Mouse (Mus musculus): ENCODE data around the gene Lsr. TPM values are rescaled to one million over a fixed set of nuclear protein-coding genes. Genes with fewer than 3 reads are reported as not detected.
"Not testable (repeated sequence)": the region's sequence is repeated elsewhere in the genome, so short reads cannot be mapped to it uniquely, and the experiment has no call there.

The Lsr gene
- polyA plus RNA-seq, 1 experiment from 2014 or later = 16.7 TPM

DNA sequence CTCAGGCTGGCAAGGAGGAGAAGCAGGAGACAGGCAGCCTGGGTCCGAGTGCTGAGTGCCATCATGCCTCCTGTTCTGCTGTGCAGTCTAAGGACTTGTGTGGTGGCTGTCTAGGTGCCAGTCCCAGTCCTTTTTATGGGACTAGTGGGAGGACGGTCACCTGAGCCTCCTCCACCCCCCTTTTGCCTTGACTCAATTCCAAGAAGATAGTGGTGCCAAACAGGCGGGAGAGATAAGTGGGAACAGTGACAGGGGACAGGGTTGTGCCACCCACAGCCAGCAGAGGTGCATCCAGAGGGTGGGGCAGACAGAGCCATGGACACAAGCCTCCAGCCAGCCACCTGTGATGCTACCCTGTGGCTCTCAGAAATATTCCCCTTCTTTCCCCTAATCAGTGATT lies 49.2 kb downstream of the Lsr start:
- ATAC-seq = no peak
- H3K36me3 ChIP-seq (ENCODE audit: control insufficient read depth, insufficient read depth, low read length) = no peaks in the 10 kb centered on the region
- H3K9ac ChIP-seq (ENCODE audit: low read depth, low read length) = no peak overlapping the region
- no peak overlapping the region for H3K4me3 ChIP-seq (ENCODE audit: low read depth, low read length)
- H3K27me3 ChIP-seq (ENCODE audit: control insufficient read depth, insufficient read depth, low read depth, low read length) = no peaks in the 10 kb centered on the region
- no peak overlapping the region for H3K4me2 ChIP-seq (ENCODE audit: low read length)
- no peaks in the 10 kb centered on the region for H3K9me3 ChIP-seq (replicated peaks; ENCODE audit: control insufficient read depth, low read length, poor library complexity, severe bottlenecking)
- 69% methylated on average over 3 of the region's 3 CpGs for WGBS
- H3K27ac ChIP-seq (ENCODE audit: low read length) = no peak overlapping the region
- H3K4me1 ChIP-seq (ENCODE audit: control insufficient read depth, insufficient read depth, low read length) = no peaks in the 10 kb centered on the region

DNA sequence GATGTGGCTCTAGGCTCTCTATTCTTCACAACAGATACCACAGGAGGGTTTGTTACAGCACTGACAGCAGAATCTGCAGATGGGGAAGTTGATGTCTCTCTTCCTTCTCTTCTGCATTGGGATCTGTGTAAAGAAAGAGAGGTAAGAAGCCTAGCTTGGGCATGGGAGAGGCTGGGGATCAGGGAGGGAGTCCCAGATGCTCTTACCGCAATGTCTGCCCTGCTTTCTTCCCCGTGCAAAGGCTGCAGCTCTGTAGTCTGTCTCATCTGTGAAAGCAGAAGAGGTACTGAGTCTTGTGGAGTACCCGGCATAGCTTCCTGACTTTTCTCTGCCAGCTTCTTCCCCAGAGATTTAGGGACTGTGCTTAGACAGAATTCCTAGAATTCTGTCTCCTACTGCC lies 50.8 kb downstream of the Lsr start:
- H3K4me1 ChIP-seq (ENCODE audit: control insufficient read depth, insufficient read depth, low read length); H3K4me3 ChIP-seq (ENCODE audit: low read depth, low read length); H3K9me3 ChIP-seq (replicated peaks; ENCODE audit: control insufficient read depth, low read length, poor library complexity, severe bottlenecking); H3K27ac ChIP-seq (ENCODE audit: low read length); ATAC-seq; H3K36me3 ChIP-seq (ENCODE audit: control insufficient read depth, insufficient read depth, low read length); H3K9ac ChIP-seq (ENCODE audit: low read depth, low read length); H3K4me2 ChIP-seq (ENCODE audit: low read length); H3K27me3 ChIP-seq (ENCODE audit: control insufficient read depth, insufficient read depth, low read depth, low read length): not testable (repeated sequence)
- WGBS = 54% methylated on average over 3 of the region's 3 CpGs

DNA sequence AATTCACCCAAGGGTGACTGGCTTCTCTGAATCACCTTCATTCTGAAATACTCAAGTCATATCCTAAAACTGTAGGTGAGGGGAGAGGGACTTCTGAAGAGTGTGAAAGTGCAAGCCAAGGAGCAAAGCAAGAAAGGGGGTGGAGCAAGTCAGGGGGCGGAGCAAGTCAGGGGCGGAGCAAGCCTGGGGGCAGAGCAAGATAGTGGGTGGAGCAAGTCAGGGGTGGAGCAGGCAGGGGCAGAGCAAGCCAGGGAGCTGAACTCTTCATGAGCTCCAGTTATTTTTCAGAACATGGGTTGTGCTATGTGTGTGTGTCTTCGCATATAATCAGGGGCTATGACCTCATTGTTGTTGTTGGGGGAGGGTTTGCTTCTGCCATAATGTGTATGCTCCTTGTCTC lies 53.0 kb downstream of the Lsr start:
- Histone ChIP-seq H3K4me2 (ENCODE audit: low read length) (no peak overlapping the region), H3K27me3 (ENCODE audit: control insufficient read depth, insufficient read depth, low read depth, low read length) (no peaks in the 10 kb centered on the region), H3K4me1 (ENCODE audit: control insufficient read depth, insufficient read depth, low read length) (no peaks in the 10 kb centered on the region), H3K4me3 (ENCODE audit: low read depth, low read length) (no peak overlapping the region), H3K9me3 (replicated peaks; ENCODE audit: control insufficient read depth, low read length, poor library complexity, severe bottlenecking) (no peaks in the 10 kb centered on the region), H3K27ac (ENCODE audit: low read length) (no peak overlapping the region), H3K9ac (ENCODE audit: low read depth, low read length) (no peak overlapping the region), H3K36me3 (ENCODE audit: control insufficient read depth, insufficient read depth, low read length) (no peaks in the 10 kb centered on the region)
- ATAC-seq = no peak
- WGBS = 80% methylated on average over 3 of the region's 3 CpGs

DNA sequence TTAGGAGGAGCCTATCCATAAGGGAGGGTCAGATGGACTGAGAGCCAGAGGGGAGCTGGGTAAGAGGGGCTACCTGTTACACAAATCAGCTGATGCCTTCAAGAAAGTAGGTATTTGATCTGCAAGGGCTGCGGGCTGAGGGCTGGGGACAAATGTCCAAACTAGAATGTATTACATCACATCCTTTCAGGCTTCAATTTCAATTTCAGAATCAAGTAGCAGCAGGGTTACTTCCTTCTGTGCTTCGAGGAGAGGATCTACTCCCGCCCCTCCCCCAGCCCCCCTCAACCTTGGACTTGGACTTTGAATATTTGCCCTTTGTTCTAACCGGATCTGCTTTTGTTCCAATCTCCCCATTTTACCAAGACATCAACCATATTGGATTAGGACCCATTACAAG lies 56.0 kb downstream of the Lsr start:
- Histone ChIP-seq H3K4me3 (ENCODE audit: low read depth, low read length) (no peak overlapping the region), H3K9ac (ENCODE audit: low read depth, low read length) (no peak overlapping the region), H3K27me3 (ENCODE audit: control insufficient read depth, insufficient read depth, low read depth, low read length) (no peaks in the 10 kb centered on the region), H3K4me1 (ENCODE audit: control insufficient read depth, insufficient read depth, low read length) (no peaks in the 10 kb centered on the region), H3K27ac (ENCODE audit: low read length) (no peak overlapping the region), H3K36me3 (ENCODE audit: control insufficient read depth, insufficient read depth, low read length) (no peaks in the 10 kb centered on the region), H3K4me2 (ENCODE audit: low read length) (no peak overlapping the region), H3K9me3 (replicated peaks; ENCODE audit: control insufficient read depth, low read length, poor library complexity, severe bottlenecking) (no peaks in the 10 kb centered on the region)
- ATAC-seq = no peak
- WGBS = 55% methylated on average over 4 of the region's 4 CpGs

DNA sequence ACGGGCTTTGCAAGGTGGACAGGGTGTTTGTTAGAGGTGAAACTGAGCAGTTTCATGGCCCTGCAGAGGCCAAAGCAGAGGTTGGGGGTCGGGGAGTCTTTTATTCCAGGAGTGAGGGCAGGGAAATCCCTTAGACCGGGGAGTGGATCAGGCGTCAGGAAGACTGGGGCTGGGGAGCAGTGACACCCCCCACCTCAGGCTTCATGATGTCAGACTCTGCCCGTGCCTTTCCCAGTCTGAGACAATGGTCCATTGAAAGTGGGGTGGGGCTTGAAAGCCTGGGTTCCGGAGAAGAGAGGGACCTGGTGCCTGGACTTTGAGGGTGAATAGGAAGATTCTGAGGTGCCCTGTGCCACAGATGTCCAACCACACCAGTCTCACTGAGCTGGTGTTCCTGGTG lies 56.6 kb downstream of the Lsr start:
- Histone ChIP-seq H3K27ac (ENCODE audit: low read length) (no peak overlapping the region), H3K27me3 (ENCODE audit: control insufficient read depth, insufficient read depth, low read depth, low read length) (no peaks in the 10 kb centered on the region), H3K4me3 (ENCODE audit: low read depth, low read length) (no peak overlapping the region), H3K9ac (ENCODE audit: low read depth, low read length) (no peak overlapping the region), H3K36me3 (ENCODE audit: control insufficient read depth, insufficient read depth, low read length) (no peaks in the 10 kb centered on the region), H3K9me3 (replicated peaks; ENCODE audit: control insufficient read depth, low read length, poor library complexity, severe bottlenecking) (no peaks in the 10 kb centered on the region), H3K4me2 (ENCODE audit: low read length) (no peak overlapping the region), H3K4me1 (ENCODE audit: control insufficient read depth, insufficient read depth, low read length) (no peaks in the 10 kb centered on the region)
- WGBS = 18% methylated on average over 6 of the region's 6 CpGs
- no peak for ATAC-seq

DNA sequence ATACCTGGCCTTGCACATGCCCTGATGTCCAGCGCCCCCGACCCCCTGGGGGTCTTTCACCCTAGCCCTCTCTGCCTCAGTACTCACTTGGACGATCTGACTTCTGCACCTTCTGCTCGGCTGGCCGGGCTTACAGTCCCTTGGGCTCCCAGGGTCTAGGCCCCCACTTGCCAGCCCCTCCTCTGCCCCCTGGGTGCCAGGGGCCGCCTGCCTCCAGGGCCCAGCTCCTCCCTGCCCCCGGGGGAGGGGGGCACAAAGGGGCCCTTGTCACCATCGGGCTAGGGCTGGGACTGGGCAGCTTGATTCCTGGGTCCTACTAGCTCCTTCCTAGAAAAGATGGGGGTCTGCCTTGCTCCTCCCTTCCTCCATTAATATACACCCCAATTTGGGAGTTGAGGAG lies 58.5 kb downstream of the Lsr start, which contains the start of gene Mag:
Gene Mag (minus strand): TSS at position 142 of the 400 bp plus-strand sequence.
- no peak within 1 kb of the TSS for H3K4me2 ChIP-seq (ENCODE audit: low read length)
- WGBS = 79% methylated on average over 8 of the region's 8 CpGs
- H3K4me1 ChIP-seq (ENCODE audit: control insufficient read depth, insufficient read depth, low read length) = no peaks in the 10 kb centered on the region
- H3K27ac ChIP-seq (ENCODE audit: low read length) = no peak within 1 kb of the TSS
- no peak for ATAC-seq
- no peaks in the 10 kb centered on the region for H3K27me3 ChIP-seq (ENCODE audit: control insufficient read depth, insufficient read depth, low read depth, low read length)
- no peaks in the 10 kb centered on the region for H3K36me3 ChIP-seq (ENCODE audit: control insufficient read depth, insufficient read depth, low read length)
- H3K4me3 ChIP-seq (ENCODE audit: low read depth, low read length) = no peak within 1 kb of the TSS
- no peak within 1 kb of the TSS for H3K9ac ChIP-seq (ENCODE audit: low read depth, low read length)
- H3K9me3 ChIP-seq (replicated peaks; ENCODE audit: control insufficient read depth, low read length, poor library complexity, severe bottlenecking) = no peaks in the 10 kb centered on the region

DNA sequence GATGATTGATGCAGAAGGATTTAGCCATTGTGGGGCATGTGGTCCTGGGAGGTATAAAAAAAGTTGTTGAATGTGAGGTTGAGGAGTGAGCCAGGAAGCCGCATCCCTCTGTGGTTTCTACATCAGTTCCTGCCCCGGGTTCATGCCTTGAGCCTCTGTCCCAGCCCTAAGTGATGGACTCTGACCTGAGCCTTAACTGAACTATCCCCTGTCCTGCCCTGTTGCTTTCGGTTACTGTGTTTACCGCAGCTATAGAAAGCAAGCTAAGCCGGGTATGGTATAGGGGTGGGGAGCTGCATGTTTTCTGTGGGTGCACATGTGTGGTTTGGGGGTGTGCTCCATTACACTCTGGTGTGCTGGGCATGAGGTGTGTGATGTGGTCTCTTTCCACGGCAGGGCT lies 63.5 kb downstream of the Lsr start:
- WGBS = 84% methylated on average over 6 of the region's 6 CpGs
- Histone ChIP-seq H3K36me3 (ENCODE audit: control insufficient read depth, insufficient read depth, low read length) (no peaks in the 10 kb centered on the region), H3K4me2 (ENCODE audit: low read length) (no peak overlapping the region), H3K27me3 (ENCODE audit: control insufficient read depth, insufficient read depth, low read depth, low read length) (peaks cover 6% of the 10 kb centered on the region), H3K4me1 (ENCODE audit: control insufficient read depth, insufficient read depth, low read length) (peaks cover 4% of the 10 kb centered on the region; the same call in 1 of the 2 replicates), H3K9me3 (replicated peaks; ENCODE audit: control insufficient read depth, low read length, poor library complexity, severe bottlenecking) (no peaks in the 10 kb centered on the region), H3K27ac (ENCODE audit: low read length) (no peak overlapping the region), H3K9ac (ENCODE audit: low read depth, low read length) (no peak overlapping the region), H3K4me3 (ENCODE audit: low read depth, low read length) (no peak overlapping the region)
- no peak for ATAC-seq

DNA sequence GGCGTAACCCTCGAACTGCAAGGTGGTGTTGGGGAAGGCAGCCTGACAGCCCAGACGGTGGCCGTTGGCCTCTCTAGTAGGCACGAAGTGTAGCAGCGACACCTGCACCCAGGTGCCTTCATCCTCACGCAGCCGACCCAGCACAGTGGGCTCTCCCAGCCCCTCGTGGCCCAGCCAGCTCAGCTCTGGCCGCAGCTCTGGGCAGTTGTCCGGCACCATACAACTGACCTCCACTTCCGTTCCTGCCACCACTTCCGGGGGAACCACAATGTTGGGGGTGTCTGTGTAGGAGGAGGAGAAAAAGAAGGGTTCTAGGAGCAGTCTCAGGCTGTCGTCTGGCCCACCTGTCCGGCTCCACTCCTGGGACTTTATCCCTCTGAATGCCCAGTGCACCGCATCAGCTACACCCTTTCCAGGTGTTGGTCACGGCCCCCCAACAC lies 64.3 kb downstream of the Lsr start:
- no peak; the same call in none of the 2 replicates for ATAC-seq
- 34% methylated on average over 17 of the region's 17 CpGs for WGBS
- Histone ChIP-seq H3K9me3 (replicated peaks; ENCODE audit: control insufficient read depth, low read length, poor library complexity, severe bottlenecking) (no peaks in the 10 kb centered on the region), H3K36me3 (ENCODE audit: control insufficient read depth, insufficient read depth, low read length) (no peaks in the 10 kb centered on the region), H3K4me3 (ENCODE audit: low read depth, low read length) (peak overlapping the region; percentile 35), H3K27ac (ENCODE audit: low read length) (no peak overlapping the region), H3K9ac (ENCODE audit: low read depth, low read length) (no peak overlapping the region), H3K4me2 (ENCODE audit: low read length) (peak overlapping the region; percentile 63), H3K27me3 (ENCODE audit: control insufficient read depth, insufficient read depth, low read depth, low read length) (peaks cover 6% of the 10 kb centered on the region), H3K4me1 (ENCODE audit: control insufficient read depth, insufficient read depth, low read length) (peaks cover 4% of the 10 kb centered on the region; the same call in 1 of the 2 replicates)

DNA sequence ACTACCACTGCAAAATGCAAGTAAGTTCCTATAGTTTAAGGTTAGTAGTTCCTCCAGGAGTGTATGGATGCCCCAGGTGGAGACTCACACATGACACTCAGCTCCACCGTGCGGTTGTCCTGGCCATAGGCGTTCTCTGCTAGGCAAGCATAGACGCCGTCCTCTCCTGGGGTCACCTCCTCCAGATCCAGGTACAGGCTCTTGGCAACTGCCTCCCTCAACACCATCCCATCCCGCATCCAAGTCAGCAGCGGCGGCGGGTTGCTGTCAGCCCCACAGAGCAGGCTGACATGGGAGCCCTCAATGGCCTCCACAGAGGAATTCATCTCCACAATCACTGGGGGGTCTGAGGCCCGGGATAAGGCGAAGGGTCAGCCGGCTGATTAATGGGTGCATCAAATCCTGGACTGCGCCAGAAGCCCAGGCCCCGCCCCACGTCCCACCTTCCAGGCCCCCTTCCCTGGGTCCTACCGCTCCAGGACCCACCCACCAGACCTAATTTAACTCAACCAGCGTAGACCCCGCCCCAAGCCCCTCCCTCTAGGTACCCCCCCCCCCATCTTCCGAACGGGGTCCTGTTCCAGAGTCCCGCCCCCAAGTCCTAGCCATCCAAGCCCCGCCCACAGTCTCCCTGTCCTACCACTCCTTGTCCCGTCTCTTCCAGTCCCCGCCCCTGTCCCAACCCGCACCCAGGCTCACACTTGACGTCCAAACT lies 64.8 kb downstream of the Lsr start:
- WGBS = 2% methylated on average over 26 of the region's 26 CpGs
- ATAC-seq = peak; percentile 68

More for the DNA sequence above, 64.8 kb downstream of the Lsr start:
- Histone ChIP-seq H3K4me3 (ENCODE audit: low read depth, low read length) (peak overlapping the region; percentile 35), H3K4me2 (ENCODE audit: low read length) (peak overlapping the region; percentile 63), H3K9me3 (replicated peaks; ENCODE audit: control insufficient read depth, low read length, poor library complexity, severe bottlenecking) (no peaks in the 10 kb centered on the region), H3K27me3 (ENCODE audit: control insufficient read depth, insufficient read depth, low read depth, low read length) (peaks cover 6% of the 10 kb centered on the region), H3K9ac (ENCODE audit: low read depth, low read length) (peak overlapping the region; percentile 52; the same call in 1 of the 2 replicates), H3K27ac (ENCODE audit: low read length) (no peak overlapping the region), H3K36me3 (ENCODE audit: control insufficient read depth, insufficient read depth, low read length) (no peaks in the 10 kb centered on the region), H3K4me1 (ENCODE audit: control insufficient read depth, insufficient read depth, low read length) (peaks cover 4% of the 10 kb centered on the region; the same call in 1 of the 2 replicates)
